17 mouse cellular contexts compared by ENCODE assay signal in genomic region chr11:67467132-67467531, GRCm38 (mm10). TPM values are rescaled to one million over a fixed set of nuclear protein-coding genes. Genes with fewer than 3 reads are reported as not detected.
DNase-seq lines count a peak whose midpoint lies in the region; ATAC-seq lines count a peak whose summit lies in the region.
"Had no signal": no experiment of that assay in that cellular context is flagged by ENCODE, and none has a peak within 500 bp of the region (broad histone marks: within the 10 kb centered on the region; RNA-seq: fewer than 3 reads in every experiment).

No protein-coding gene starts in this region.

- H3K9me3 ChIP-seq in kidney, embryonic 15.5 days (replicated peaks): no peaks in the 10 kb centered on the region
- H3K9me3 ChIP-seq in limb, embryonic 10.5 days (replicated peaks): no peaks in the 10 kb centered on the region
- H3K9me3 ChIP-seq in limb, embryonic 12.5 days: no peaks in the 10 kb centered on the region
- H3K9me3 ChIP-seq in hindbrain, embryonic 11.5 days (ENCODE audit: control insufficient read depth, low read length): no peaks in the 10 kb centered on the region
- H3K9me3 ChIP-seq in hindbrain, embryonic 10.5 days: no peaks in the 10 kb centered on the region
- H3K9me3 ChIP-seq: heart, embryonic 10.5 days; hindbrain, embryonic 15.5 days had no signal

- no peaks in the 10 kb centered on the region for H3K27me3 ChIP-seq in kidney, embryonic 15.5 days
- no peaks in the 10 kb centered on the region for H3K27me3 ChIP-seq in limb, embryonic 10.5 days (ENCODE audit: low read depth, poor library complexity, severe bottlenecking)
- peaks cover 9% of the 10 kb centered on the region; the same call in 1 of the 2 replicates for H3K27me3 ChIP-seq in limb, embryonic 12.5 days
- H3K27me3 ChIP-seq in hindbrain, embryonic 11.5 days (ENCODE audit: control insufficient read depth, insufficient read depth, low read length): no peaks in the 10 kb centered on the region
- no peaks in the 10 kb centered on the region for H3K27me3 ChIP-seq in hindbrain, embryonic 10.5 days (ENCODE audit: insufficient read depth, poor library complexity, severe bottlenecking)
- H3K27me3 ChIP-seq: hindbrain, embryonic 15.5 days had no signal

- H3K27ac ChIP-seq in kidney, embryonic 15.5 days: 0 out of 2 replicates have a peak overlapping the region, but pooled peaks have one; percentile 9
- H3K27ac ChIP-seq in limb, embryonic 10.5 days: peak overlapping the region; percentile 27; the same call in 1 of the 2 replicates
- no peak overlapping the region for H3K27ac ChIP-seq in limb, embryonic 12.5 days
- H3K27ac ChIP-seq in hindbrain, embryonic 11.5 days (ENCODE audit: low read depth, low read length): no peak overlapping the region
- H3K27ac ChIP-seq in hindbrain, embryonic 10.5 days: no peak overlapping the region
- H3K27ac ChIP-seq: heart, embryonic 10.5 days; hindbrain, embryonic 15.5 days had no signal

- no peak for DNase-seq in kidney, postnatal 10 days
- no peak for DNase-seq in limb, embryonic 10.5 days (ENCODE audit: low spot score)
- no peak for DNase-seq in hindbrain, embryonic 11.5 days (ENCODE audit: low spot score)
- no peak for DNase-seq in hindbrain, embryonic 10.5 days (ENCODE audit: low spot score)
- DNase-seq: adrenal gland, adult 2 months; adrenal gland, postnatal 25 days; cerebellum, adult 18-20 months; cerebellum, adult 9-11 months; cerebellum, postnatal 36 days; heart, adult 18-20 months; heart, postnatal 10 days; heart, postnatal 4 days had no signal

- ATAC-seq in kidney, embryonic 15.5 days (replicated peaks; ENCODE audit: low FRiP score): no peak
- ATAC-seq in limb, embryonic 12.5 days (ENCODE audit: insufficient number of reproducible peaks, insufficient read depth, low FRiP score, low TSS enrichment, low read depth): peak; percentile 31; the same call in 1 of the 2 replicates
- ATAC-seq in hindbrain, embryonic 11.5 days (ENCODE audit: low FRiP score): no peak
- ATAC-seq: forebrain, embryonic 16.5 days had no signal

- 32% methylated on average over 4 of the region's 4 CpGs for WGBS in kidney, embryonic 15.5 days
- WGBS in limb, embryonic 10.5 days: 47% methylated on average over 4 of the region's 4 CpGs
- 16% methylated on average over 4 of the region's 4 CpGs for WGBS in limb, embryonic 12.5 days
- WGBS in hindbrain, embryonic 11.5 days: 71% methylated on average over 4 of the region's 4 CpGs
- WGBS in hindbrain, embryonic 10.5 days: 69% methylated on average over 4 of the region's 4 CpGs

- H3K4me3 ChIP-seq in kidney, embryonic 15.5 days (replicated peaks): no peak overlapping the region
- no peak overlapping the region for H3K4me3 ChIP-seq in limb, embryonic 10.5 days
- H3K4me3 ChIP-seq in limb, embryonic 12.5 days (replicated peaks): no peak overlapping the region
- H3K4me3 ChIP-seq in hindbrain, embryonic 11.5 days (ENCODE audit: low read depth, low read length): no peak overlapping the region
- no peak overlapping the region for H3K4me3 ChIP-seq in hindbrain, embryonic 10.5 days
- H3K4me3 ChIP-seq: heart, embryonic 10.5 days; hindbrain, embryonic 15.5 days had no signal

- no peaks in the 10 kb centered on the region for H3K36me3 ChIP-seq in kidney, embryonic 15.5 days
- H3K36me3 ChIP-seq in limb, embryonic 10.5 days: no peaks in the 10 kb centered on the region
- no peaks in the 10 kb centered on the region for H3K36me3 ChIP-seq in limb, embryonic 12.5 days
- no peaks in the 10 kb centered on the region for H3K36me3 ChIP-seq in hindbrain, embryonic 11.5 days (ENCODE audit: control insufficient read depth, insufficient read depth, low read length)
- H3K36me3 ChIP-seq in hindbrain, embryonic 10.5 days: no peaks in the 10 kb centered on the region
- H3K36me3 ChIP-seq: heart, embryonic 10.5 days; hindbrain, embryonic 15.5 days had no signal

- no peak overlapping the region for H3K4me2 ChIP-seq in kidney, embryonic 15.5 days
- no peak overlapping the region for H3K4me2 ChIP-seq in limb, embryonic 12.5 days
- no peak overlapping the region for H3K4me2 ChIP-seq in hindbrain, embryonic 11.5 days (replicated peaks; ENCODE audit: low read depth, low read length)
- H3K4me2 ChIP-seq: hindbrain, embryonic 15.5 days had no signal

- H3K9ac ChIP-seq in kidney, embryonic 15.5 days: no peak overlapping the region
- no peak overlapping the region for H3K9ac ChIP-seq in limb, embryonic 12.5 days (replicated peaks)
- H3K9ac ChIP-seq in hindbrain, embryonic 11.5 days (ENCODE audit: low read depth, low read length): no peak overlapping the region
- H3K9ac ChIP-seq: hindbrain, embryonic 15.5 days had no signal

- H3K4me1 ChIP-seq in kidney, embryonic 15.5 days: peaks cover 10% of the 10 kb centered on the region
- peaks cover 16% of the 10 kb centered on the region for H3K4me1 ChIP-seq in limb, embryonic 10.5 days
- peaks cover 17% of the 10 kb centered on the region for H3K4me1 ChIP-seq in limb, embryonic 12.5 days (replicated peaks)
- H3K4me1 ChIP-seq in hindbrain, embryonic 11.5 days (replicated peaks; ENCODE audit: control insufficient read depth, insufficient read depth, low read length): no peaks in the 10 kb centered on the region
- no peaks in the 10 kb centered on the region for H3K4me1 ChIP-seq in hindbrain, embryonic 10.5 days (replicated peaks)
- H3K4me1 ChIP-seq: hindbrain, embryonic 15.5 days had no signal

RNA-seq across cellular contexts. Expression of gene Gas7, which starts 11.9 kb away (rescaled TPM):
- polyA plus RNA-seq in kidney, embryonic 15.5 days (2015; fragmentation: Nextera tagmentation; extraction: Ambion mirVana): 10.8 and 12.9 TPM in 2 replicates
- 1.8 and 2.7 TPM in 2 replicates for polyA plus RNA-seq in limb, embryonic 10.5 days (2016; fragmentation: Nextera tagmentation; extraction: Ambion mirVana)
- 3.9 and 4.3 TPM in 2 replicates for polyA plus RNA-seq in limb, embryonic 12.5 days (2016; fragmentation: Nextera tagmentation; extraction: Ambion mirVana)
- 2.6 and 4.2 TPM in 2 replicates for polyA plus RNA-seq in hindbrain, embryonic 11.5 days (2014; fragmentation: Nextera tagmentation; extraction: Ambion mirVana)
- 3.5 and 4.2 TPM in 2 replicates for polyA plus RNA-seq in hindbrain, embryonic 10.5 days (2016; fragmentation: Nextera tagmentation; extraction: Ambion mirVana)

Comparison
In these comparisons a context has a peak if more than half of its experiments do, and no peak if none do; other contexts are left out.
1. H3K27ac ChIP-seq: peak in kidney, embryonic 15.5 days (single experiment) and limb, embryonic 10.5 days (single experiment); none in limb, embryonic 12.5 days (single experiment), hindbrain, embryonic 11.5 days (single experiment) and hindbrain, embryonic 10.5 days (single experiment).